Mouse (Mus musculus) cerebellum, postnatal 10 days (tissue): Measurements from ENCODE around the gene Mafg.
A peak's percentile ranks its signal among the peaks of the same experiment; 100 is the strongest.
"Not testable (repeated sequence)": the region's sequence is repeated elsewhere in the genome, so short reads cannot be mapped to it uniquely, and the experiment has no call there.

Experiments used
- DNase-seq, 2 experiments: peaks; one replicate each; pipeline ENCODE4 v3.0.0; 2021; ENCODE audit warnings: mixed read lengths in 2 of 2

The Mafg gene

GRCm38 (mm10) chr11:120633520-120634343, at the start of gene Mafg:
Gene Mafg (minus strand): TSS chr11:120633600.
- peak; percentile 96 for DNase-seq

GRCm38 (mm10) chr11:120682683-120683082, 49.3 kb upstream of the Mafg start:
- DNase-seq = no peak

- DNase-seq = peak; percentile 33 to 42
Observed at GRCm38 (mm10) chr11:120679909-120680308, 46.5 kb upstream of the Mafg start.

- DNase-seq = no peak
Observed at GRCm38 (mm10) chr11:120676951-120677350, 43.6 kb upstream of the Mafg start.

GRCm38 (mm10) chr11:120675875-120676274, 42.5 kb upstream of the Mafg start:
- not testable (repeated sequence) for DNase-seq

GRCm38 (mm10) chr11:120673594-120674122, 40.3 kb upstream of the Mafg start:
- no peak for DNase-seq

GRCm38 (mm10) chr11:120672687-120673593, 39.5 kb upstream of the Mafg start, which contains the start of gene Aspscr1:
Gene Aspscr1 (plus strand): TSS chr11:120672973.
- DNase-seq = peak; percentile 98

GRCm38 (mm10) chr11:120666617-120667016, 33.2 kb upstream of the Mafg start:
- no peak for DNase-seq

GRCm38 (mm10) chr11:120665406-120665805, 32.0 kb upstream of the Mafg start:
- peak in 1 of 2 experiments; percentile 20 for DNase-seq

- DNase-seq = no peak
Observed at GRCm38 (mm10) chr11:120663714-120664113, 30.3 kb upstream of the Mafg start.

GRCm38 (mm10) chr11:120662759-120663158, 29.4 kb upstream of the Mafg start:
- peak; percentile 50 to 53 for DNase-seq

- DNase-seq = no peak
Observed at GRCm38 (mm10) chr11:120661076-120661460, 27.7 kb upstream of the Mafg start, which contains the start of gene Notum. Gene Notum (minus strand): TSS chr11:120661175.

GRCm38 (mm10) chr11:120660301-120661075, 27.1 kb upstream of the Mafg start:
- peak; percentile 57 to 67 for DNase-seq

GRCm38 (mm10) chr11:120659509-120660300, 26.3 kb upstream of the Mafg start:
- no peak for DNase-seq

GRCm38 (mm10) chr11:120658876-120659410, 25.5 kb upstream of the Mafg start:
- DNase-seq = peak; percentile 84

- DNase-seq = no peak
Observed at GRCm38 (mm10) chr11:120657301-120657700, 23.9 kb upstream of the Mafg start.

- no peak for DNase-seq
Observed at GRCm38 (mm10) chr11:120654741-120655140, 21.3 kb upstream of the Mafg start.

GRCm38 (mm10) chr11:120651872-120652271, 18.5 kb upstream of the Mafg start:
- no peak for DNase-seq

- DNase-seq = peak; percentile 55 to 62
Observed at GRCm38 (mm10) chr11:120648001-120648476, 14.6 kb upstream of the Mafg start, which contains the start of gene Myadml2. Gene Myadml2 (minus strand): TSS chr11:120648158.

- DNase-seq = no peak
Observed at GRCm38 (mm10) chr11:120647047-120647830, 13.8 kb upstream of the Mafg start.
